Mouse (Mus musculus): ENCODE results near the gene Sprr3. TPM values are rescaled to one million over a fixed set of nuclear protein-coding genes. Genes with fewer than 3 reads are reported as not detected.
"Not testable (repeated sequence)": the region's sequence is repeated elsewhere in the genome, so short reads cannot be mapped to it uniquely, and the experiment has no call there.

The Sprr3 gene
- not detected in 2 replicates for polyA plus RNA-seq (2015; fragmentation: Nextera tagmentation; extraction: Ambion mirVana)

- 80% methylated on average over 2 of the region's 2 CpGs for WGBS
- H3K27me3 ChIP-seq = no peaks in the 10 kb centered on the region
- no peaks in the 10 kb centered on the region for H3K9me3 ChIP-seq
- no peak within 1 kb of the TSS for H3K4me2 ChIP-seq (replicated peaks)
- no peak within 1 kb of the TSS for H3K4me3 ChIP-seq
- H3K27ac ChIP-seq (replicated peaks) = no peak within 1 kb of the TSS
- no peaks in the 10 kb centered on the region for H3K4me1 ChIP-seq
- no peak for ATAC-seq (replicated peaks)
- no peaks in the 10 kb centered on the region for H3K36me3 ChIP-seq
- no peak within 1 kb of the TSS for H3K9ac ChIP-seq (replicated peaks)
Observed at GRCm38 (mm10) chr3:92458620-92459019, at the start of gene Sprr3. Gene Sprr3 (minus strand): TSS chr3:92458720.

- H3K27ac ChIP-seq (replicated peaks) = no peak overlapping the region
- no peak overlapping the region for H3K9ac ChIP-seq (replicated peaks)
- no peaks in the 10 kb centered on the region for H3K9me3 ChIP-seq
- H3K36me3 ChIP-seq = no peaks in the 10 kb centered on the region
- H3K4me1 ChIP-seq = no peaks in the 10 kb centered on the region
- no peaks in the 10 kb centered on the region for H3K27me3 ChIP-seq
- ATAC-seq (replicated peaks) = no peak
- 86% methylated on average over 1 of the region's 1 CpGs for WGBS
- no peak overlapping the region for H3K4me2 ChIP-seq (replicated peaks)
- no peak overlapping the region for H3K4me3 ChIP-seq
Observed at GRCm38 (mm10) chr3:92508185-92508584, 49.7 kb upstream of the Sprr3 start.

GRCm38 (mm10) chr3:92503528-92503927 lies 45.0 kb upstream of the Sprr3 start:
- no peak overlapping the region for H3K9ac ChIP-seq (replicated peaks)
- no peak overlapping the region for H3K4me3 ChIP-seq
- no peak for ATAC-seq (replicated peaks)

GRCm38 (mm10) chr3:92500393-92500792 lies 41.9 kb upstream of the Sprr3 start, which contains the start of gene Sprr4:
Gene Sprr4 (minus strand): TSS chr3:92500493.
- Histone ChIP-seq H3K4me3 (no peak within 1 kb of the TSS), H3K9me3 (no peaks in the 10 kb centered on the region), H3K27ac (replicated peaks) (no peak within 1 kb of the TSS), H3K4me1 (no peaks in the 10 kb centered on the region), H3K36me3 (no peaks in the 10 kb centered on the region), H3K9ac (replicated peaks) (no peak within 1 kb of the TSS), H3K4me2 (replicated peaks) (no peak within 1 kb of the TSS), H3K27me3 (no peaks in the 10 kb centered on the region)
- WGBS = 95% methylated on average over 1 of the region's 1 CpGs
- ATAC-seq (replicated peaks) = no peak

More at GRCm38 (mm10) chr3:92503528-92503927, 45.0 kb upstream of the Sprr3 start:
- Histone ChIP-seq H3K4me2 (replicated peaks) (no peak overlapping the region), H3K27me3 (no peaks in the 10 kb centered on the region), H3K4me1 (no peaks in the 10 kb centered on the region), H3K9me3 (no peaks in the 10 kb centered on the region), H3K27ac (replicated peaks) (no peak overlapping the region), H3K36me3 (no peaks in the 10 kb centered on the region)

- not testable (repeated sequence) for ATAC-seq (replicated peaks); H3K27me3 ChIP-seq; H3K4me3 ChIP-seq; H3K9ac ChIP-seq (replicated peaks); H3K9me3 ChIP-seq; H3K4me1 ChIP-seq; H3K36me3 ChIP-seq; H3K4me2 ChIP-seq (replicated peaks); H3K27ac ChIP-seq (replicated peaks)
Observed at GRCm38 (mm10) chr3:92490262-92490661, 31.7 kb upstream of the Sprr3 start.

- 69% methylated on average over 1 of the region's 1 CpGs for WGBS
- H3K27me3 ChIP-seq = no peaks in the 10 kb centered on the region
- ATAC-seq (replicated peaks) = no peak
Observed at GRCm38 (mm10) chr3:92486307-92486706, 27.8 kb upstream of the Sprr3 start.

GRCm38 (mm10) chr3:92485863-92486262 lies 27.3 kb upstream of the Sprr3 start, which contains the start of gene Sprr1a:
Gene Sprr1a (minus strand): TSS chr3:92485895.
- Histone ChIP-seq H3K9me3 (no peaks in the 10 kb centered on the region), H3K36me3 (no peaks in the 10 kb centered on the region), H3K27ac (replicated peaks) (no peak within 1 kb of the TSS), H3K4me2 (replicated peaks) (no peak within 1 kb of the TSS), H3K4me1 (no peaks in the 10 kb centered on the region), H3K9ac (replicated peaks) (no peak within 1 kb of the TSS), H3K4me3 (no peak within 1 kb of the TSS), H3K27me3 (no peaks in the 10 kb centered on the region)
- ATAC-seq (replicated peaks) = no peak

More at GRCm38 (mm10) chr3:92486307-92486706, 27.8 kb upstream of the Sprr3 start:
- Histone ChIP-seq H3K36me3 (no peaks in the 10 kb centered on the region), H3K4me1 (no peaks in the 10 kb centered on the region), H3K4me3 (no peak overlapping the region), H3K9me3 (no peaks in the 10 kb centered on the region), H3K27ac (replicated peaks) (no peak overlapping the region), H3K9ac (replicated peaks) (no peak overlapping the region), H3K4me2 (replicated peaks) (no peak overlapping the region)

- not testable (repeated sequence) for H3K27me3 ChIP-seq; H3K9me3 ChIP-seq; H3K9ac ChIP-seq (replicated peaks); H3K4me1 ChIP-seq; H3K36me3 ChIP-seq; H3K4me2 ChIP-seq (replicated peaks); H3K4me3 ChIP-seq; ATAC-seq (replicated peaks); H3K27ac ChIP-seq (replicated peaks)
Observed at GRCm38 (mm10) chr3:92481249-92481648, 22.7 kb upstream of the Sprr3 start.

GRCm38 (mm10) chr3:92470111-92470510 lies 11.6 kb upstream of the Sprr3 start:
- Histone ChIP-seq H3K4me1 (no peaks in the 10 kb centered on the region), H3K36me3 (no peaks in the 10 kb centered on the region), H3K27ac (replicated peaks) (no peak overlapping the region), H3K9ac (replicated peaks) (no peak overlapping the region), H3K9me3 (no peaks in the 10 kb centered on the region), H3K27me3 (no peaks in the 10 kb centered on the region), H3K4me2 (replicated peaks) (no peak overlapping the region), H3K4me3 (no peak overlapping the region)
- 91% methylated on average over 2 of the region's 2 CpGs for WGBS
- ATAC-seq (replicated peaks) = no peak

- Histone ChIP-seq H3K27me3 (no peaks in the 10 kb centered on the region), H3K4me1 (no peaks in the 10 kb centered on the region), H3K9me3 (no peaks in the 10 kb centered on the region), H3K4me2 (replicated peaks) (no peak overlapping the region), H3K4me3 (no peak overlapping the region), H3K36me3 (no peaks in the 10 kb centered on the region), H3K9ac (replicated peaks) (no peak overlapping the region), H3K27ac (replicated peaks) (no peak overlapping the region)
- no peak for ATAC-seq (replicated peaks)
Observed at GRCm38 (mm10) chr3:92467424-92467823, 8.9 kb upstream of the Sprr3 start.

- Histone ChIP-seq H3K9ac (replicated peaks) (no peak overlapping the region), H3K27me3 (no peaks in the 10 kb centered on the region), H3K4me1 (no peaks in the 10 kb centered on the region), H3K36me3 (no peaks in the 10 kb centered on the region), H3K9me3 (no peaks in the 10 kb centered on the region), H3K4me3 (no peak overlapping the region), H3K27ac (replicated peaks) (no peak overlapping the region), H3K4me2 (replicated peaks) (no peak overlapping the region)
- WGBS = 90% methylated on average over 1 of the region's 1 CpGs
- ATAC-seq (replicated peaks) = no peak
Observed at GRCm38 (mm10) chr3:92466576-92466975, 8.1 kb upstream of the Sprr3 start.

- no peak for ATAC-seq (replicated peaks)
- Histone ChIP-seq H3K36me3 (no peaks in the 10 kb centered on the region), H3K9ac (replicated peaks) (no peak overlapping the region), H3K27ac (replicated peaks) (no peak overlapping the region), H3K27me3 (no peaks in the 10 kb centered on the region), H3K4me2 (replicated peaks) (no peak overlapping the region), H3K4me3 (no peak overlapping the region), H3K4me1 (no peaks in the 10 kb centered on the region), H3K9me3 (no peaks in the 10 kb centered on the region)
- 91% methylated on average over 5 of the region's 5 CpGs for WGBS
Observed at GRCm38 (mm10) chr3:92455151-92455550, 3.4 kb downstream of the Sprr3 start.

- no peaks in the 10 kb centered on the region for H3K4me1 ChIP-seq
- H3K27me3 ChIP-seq = no peaks in the 10 kb centered on the region
- ATAC-seq (replicated peaks) = no peak
- H3K4me2 ChIP-seq (replicated peaks) = no peak overlapping the region
- H3K27ac ChIP-seq (replicated peaks) = no peak overlapping the region
- no peaks in the 10 kb centered on the region for H3K9me3 ChIP-seq
- no peak overlapping the region for H3K4me3 ChIP-seq
- 91% methylated on average over 3 of the region's 3 CpGs for WGBS
- no peaks in the 10 kb centered on the region for H3K36me3 ChIP-seq
- no peak overlapping the region for H3K9ac ChIP-seq (replicated peaks)
Observed at GRCm38 (mm10) chr3:92440177-92440576, 18.3 kb downstream of the Sprr3 start.

Measured in forebrain, embryonic 15.5 days (tissue).